Mouse (Mus musculus) G1E-ER4 (cell line): ENCODE data around the gene Lsm14a. TPM values are rescaled to one million over a fixed set of nuclear protein-coding genes. Genes with fewer than 3 reads are reported as not detected.

Experiments
- GATA1 ChIP-seq: IDR thresholded peaks from one replicate; pipeline ENCODE4 v1.8.0; 2012; ENCODE audit warnings: low read length, inconsistent platforms
- polyA plus RNA-seq: library from polyadenylated mRNA; stranded (reverse); fragments of >175 nt; gene quantifications from 2 replicates; pipeline ENCODE4 v1.2.3, GENCODE M21; 2012

Lsm14a gene
- polyA plus RNA-seq, 1 experiment, result 72.4 TPM

GRCm38 (mm10) chr7:34388445-34389276 is 4.5 kb downstream of the Lsm14a start:
- TF ChIP-seq GATA1, result no peak

- TF ChIP-seq GATA1, result no peak
Observed at GRCm38 (mm10) chr7:34387784-34388444, 5.2 kb downstream of the Lsm14a start.

- TF ChIP-seq GATA1, result no peak
Observed at GRCm38 (mm10) chr7:34382803-34383202, 10.3 kb downstream of the Lsm14a start.

- TF ChIP-seq GATA1, result no peak
Observed at GRCm38 (mm10) chr7:34381733-34382132, 11.4 kb downstream of the Lsm14a start.

- no peak for TF ChIP-seq GATA1
Observed at GRCm38 (mm10) chr7:34380311-34380710, 12.8 kb downstream of the Lsm14a start.

GRCm38 (mm10) chr7:34373906-34374305 is 19.2 kb downstream of the Lsm14a start:
- no peak for TF ChIP-seq GATA1

- no peak for TF ChIP-seq GATA1
Observed at GRCm38 (mm10) chr7:34355629-34356028, 37.5 kb downstream of the Lsm14a start.

GRCm38 (mm10) chr7:34351997-34352396 is 41.1 kb downstream of the Lsm14a start:
- TF ChIP-seq GATA1, result no peak

- TF ChIP-seq GATA1, result no peak
Observed at GRCm38 (mm10) chr7:34350166-34350565, 42.9 kb downstream of the Lsm14a start.

- TF ChIP-seq GATA1, result no peak
Observed at GRCm38 (mm10) chr7:34348011-34348410, 45.1 kb downstream of the Lsm14a start.

- TF ChIP-seq GATA1, result no peak
Observed at GRCm38 (mm10) chr7:34347041-34347440, 46.1 kb downstream of the Lsm14a start.

GRCm38 (mm10) chr7:34346505-34346904 is 46.6 kb downstream of the Lsm14a start:
- TF ChIP-seq GATA1, result no peak

GRCm38 (mm10) chr7:34342040-34342793 is 50.9 kb downstream of the Lsm14a start:
- TF ChIP-seq GATA1, result no peak

GRCm38 (mm10) chr7:34340841-34341240 is 52.3 kb downstream of the Lsm14a start:
- no peak for TF ChIP-seq GATA1

GRCm38 (mm10) chr7:34339164-34339489 is 54.0 kb downstream of the Lsm14a start:
- no peak for TF ChIP-seq GATA1
